Mouse (Mus musculus) stomach, embryonic 15.5 days (tissue): ENCODE data around the gene Nos3. TPM values are rescaled to one million over a fixed set of nuclear protein-coding genes. Genes with fewer than 3 reads are reported as not detected.

Source experiments
- ATAC-seq: fragments of 200-750 bp; cut with Nextera tagmentation; 2 replicates; pipeline ENCODE4 v1.8.0; 2017; ENCODE audit warnings: low read depth, moderate number of reproducible peaks, moderate TSS enrichment; ENCODE audit not compliant: insufficient read depth, low FRiP score
- H3K27ac ChIP-seq: fragments of 300-500 bp; sonication (generic); 2 replicates; pipeline ENCODE4 v1.5.1; 2015; ENCODE audit warnings: mild to moderate bottlenecking, inconsistent platforms
- H3K27me3 ChIP-seq: fragments of 300-500 bp; sonication (generic); replicated peaks from 2 replicates; pipeline ENCODE4 v1.6.1; 2015; ENCODE audit warnings: inconsistent platforms
- H3K36me3 ChIP-seq: fragments of 300-500 bp; sonication (generic); 2 replicates; pipeline ENCODE4 v1.6.1; 2015; ENCODE audit warnings: inconsistent platforms
- H3K4me1 ChIP-seq: fragments of 300-500 bp; sonication (generic); 2 replicates; pipeline ENCODE4 v1.6.1; 2015; ENCODE audit warnings: inconsistent platforms
- H3K4me2 ChIP-seq: fragments of 300-500 bp; sonication (generic); 2 replicates; pipeline ENCODE4 v1.6.1; 2015; ENCODE audit warnings: mild to moderate bottlenecking, inconsistent platforms
- H3K4me3 ChIP-seq: fragments of 300-500 bp; sonication (generic); replicated peaks from 2 replicates; pipeline ENCODE4 v1.5.1; 2015; ENCODE audit warnings: inconsistent platforms
- H3K9ac ChIP-seq: fragments of 300-500 bp; sonication (generic); 2 replicates; pipeline ENCODE4 v1.6.1; 2015; ENCODE audit warnings: inconsistent platforms
- H3K9me3 ChIP-seq: fragments of 300-500 bp; sonication (generic); 2 replicates; pipeline ENCODE4 v1.6.1; 2016; ENCODE audit warnings: inconsistent platforms
- WGBS: fragments of 180-500 bp; shearing (Covaris S2); methylation state at CpG from one replicate; pipeline ENCODE4 v1.1.7; 2015; 5-methylcytosine and 5-hydroxymethylcytosine counted together
- polyA plus RNA-seq: library from polyadenylated mRNA; unstranded; fragments of >200 nt; fragmentation: Nextera tagmentation; extraction: Ambion mirVana; gene quantifications from 2 replicates; pipeline ENCODE4 v1.2.1, GENCODE M21; 2015

Gene Nos3
- polyA plus RNA-seq, 1 experiment from 2014 or later, result 6.8 TPM

DNA sequence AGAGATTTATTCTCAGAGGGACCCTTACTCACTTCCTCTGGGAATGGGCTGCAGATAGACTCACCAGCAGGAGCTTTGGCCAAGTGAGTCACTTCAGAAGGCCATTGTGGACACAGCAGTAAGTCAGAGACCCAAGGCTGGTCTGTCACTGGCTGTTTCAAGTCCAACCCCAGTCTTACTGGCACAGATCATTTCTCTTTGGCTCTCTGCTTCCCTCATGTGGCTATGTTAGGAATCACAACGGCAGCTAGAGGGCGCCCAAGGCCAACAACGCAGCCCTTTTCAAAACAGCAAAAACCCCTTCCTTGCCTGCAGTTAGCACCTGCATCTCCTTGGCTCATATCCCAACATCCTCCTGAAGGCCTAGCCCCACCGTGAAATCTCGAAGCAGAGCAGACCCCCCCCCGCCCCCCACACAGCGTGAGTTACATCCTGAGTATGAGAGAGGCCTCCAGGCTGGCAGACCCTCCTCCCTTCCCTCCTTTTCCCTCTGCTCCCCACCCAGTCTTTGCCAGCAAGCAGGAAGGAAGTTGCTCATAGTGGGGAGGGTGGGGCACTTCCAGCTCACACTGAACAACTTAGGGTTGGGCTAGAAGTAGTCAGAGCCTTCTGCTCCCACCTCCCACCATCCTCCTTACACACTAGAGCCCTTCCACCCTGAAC lies 3.7 kb upstream of the Nos3 start:
- Histone ChIP-seq H3K27me3 (no peaks in the 10 kb centered on the region), H3K27ac (no peak overlapping the region), H3K9ac (no peak overlapping the region), H3K9me3 (no peaks in the 10 kb centered on the region), H3K36me3 (no peaks in the 10 kb centered on the region), H3K4me3 (no peak overlapping the region), H3K4me1 (no peaks in the 10 kb centered on the region), H3K4me2 (no peak overlapping the region)
- 0% methylated on average over 7 of the region's 7 CpGs for WGBS
- peak; percentile 51 for ATAC-seq

DNA sequence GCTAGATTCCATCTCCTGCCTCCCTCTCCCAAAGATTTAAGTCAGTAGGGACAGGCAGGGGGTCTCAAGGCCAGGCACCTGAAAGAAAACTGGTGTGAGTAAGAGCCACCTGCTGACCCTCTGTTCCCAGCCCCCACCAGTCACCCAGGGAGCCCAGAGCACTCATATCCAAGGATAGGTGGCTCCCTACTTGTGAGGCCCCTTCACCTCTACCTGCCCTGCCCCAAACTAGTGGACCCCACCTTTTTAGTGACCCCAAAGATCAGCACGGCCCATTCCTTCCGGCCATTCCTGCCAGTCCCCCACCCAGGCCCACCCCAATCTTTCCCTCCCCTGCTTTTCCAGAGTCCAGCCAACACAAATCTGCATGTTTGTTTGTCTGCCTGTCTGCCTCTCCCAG lies 1.1 kb upstream of the Nos3 start:
- no peak for ATAC-seq
- 70% methylated on average over 2 of the region's 2 CpGs for WGBS
- Histone ChIP-seq H3K9ac (no peak overlapping the region), H3K27me3 (no peaks in the 10 kb centered on the region), H3K9me3 (no peaks in the 10 kb centered on the region), H3K36me3 (no peaks in the 10 kb centered on the region), H3K4me3 (no peak overlapping the region), H3K27ac (no peak overlapping the region), H3K4me1 (no peaks in the 10 kb centered on the region), H3K4me2 (no peak overlapping the region)

DNA sequence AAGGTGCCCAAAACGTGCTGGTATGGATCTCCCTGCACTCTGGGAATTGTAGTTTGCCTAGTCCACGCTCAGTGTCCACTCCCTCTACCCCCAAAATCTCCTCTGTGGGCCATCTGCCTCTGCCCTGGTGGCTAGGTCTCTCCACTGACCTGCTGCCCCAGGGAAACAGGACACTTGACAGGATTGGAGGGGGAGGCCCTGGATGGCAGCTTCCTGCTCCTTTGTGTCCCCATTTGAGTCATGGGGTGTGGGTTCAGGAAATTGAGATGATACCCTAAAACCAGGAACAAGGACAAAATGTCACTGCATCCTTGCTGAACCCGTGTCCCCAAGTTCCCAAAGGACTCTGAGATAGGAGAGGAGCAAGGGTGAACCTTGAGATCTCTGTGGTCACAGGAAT lies 549 bp upstream of the Nos3 start:
- H3K27ac ChIP-seq, result no peak overlapping the region
- ATAC-seq, result no peak
- no peaks in the 10 kb centered on the region for H3K4me1 ChIP-seq
- no peaks in the 10 kb centered on the region for H3K36me3 ChIP-seq
- H3K27me3 ChIP-seq, result no peaks in the 10 kb centered on the region
- H3K9ac ChIP-seq, result no peak overlapping the region
- WGBS, result 58% methylated on average over 3 of the region's 3 CpGs
- no peaks in the 10 kb centered on the region for H3K9me3 ChIP-seq
- no peak overlapping the region for H3K4me3 ChIP-seq
- no peak overlapping the region for H3K4me2 ChIP-seq

DNA sequence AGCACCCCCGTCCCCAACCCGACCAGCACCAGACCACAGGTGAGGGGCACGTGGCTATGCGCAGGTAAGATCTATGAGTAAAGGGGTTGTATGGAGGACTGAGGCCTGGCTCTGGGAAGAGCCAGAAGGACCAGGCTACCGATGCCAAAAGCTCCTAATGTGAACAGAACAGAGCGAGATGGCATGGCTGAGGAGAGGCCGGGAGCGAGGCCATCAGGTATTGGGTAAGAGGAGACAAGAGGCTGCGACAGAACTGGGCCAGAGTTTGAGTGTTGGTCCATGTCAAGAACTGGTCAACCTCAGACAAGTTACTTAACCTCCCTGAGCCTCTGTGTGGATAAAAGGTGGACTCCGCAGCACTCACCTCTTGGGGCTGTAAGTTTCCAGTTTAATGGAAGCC lies 353 bp downstream of the Nos3 start:
- H3K36me3 ChIP-seq, result no peaks in the 10 kb centered on the region
- no peak overlapping the region for H3K9ac ChIP-seq
- H3K27me3 ChIP-seq, result no peaks in the 10 kb centered on the region
- WGBS, result 77% methylated on average over 10 of the region's 10 CpGs
- no peak overlapping the region for H3K4me2 ChIP-seq
- no peaks in the 10 kb centered on the region for H3K9me3 ChIP-seq
- H3K4me3 ChIP-seq, result peak overlapping the region; percentile 17; the same call in 1 of the 2 replicates
- no peak overlapping the region for H3K27ac ChIP-seq
- no peaks in the 10 kb centered on the region for H3K4me1 ChIP-seq
- ATAC-seq, result no peak

DNA sequence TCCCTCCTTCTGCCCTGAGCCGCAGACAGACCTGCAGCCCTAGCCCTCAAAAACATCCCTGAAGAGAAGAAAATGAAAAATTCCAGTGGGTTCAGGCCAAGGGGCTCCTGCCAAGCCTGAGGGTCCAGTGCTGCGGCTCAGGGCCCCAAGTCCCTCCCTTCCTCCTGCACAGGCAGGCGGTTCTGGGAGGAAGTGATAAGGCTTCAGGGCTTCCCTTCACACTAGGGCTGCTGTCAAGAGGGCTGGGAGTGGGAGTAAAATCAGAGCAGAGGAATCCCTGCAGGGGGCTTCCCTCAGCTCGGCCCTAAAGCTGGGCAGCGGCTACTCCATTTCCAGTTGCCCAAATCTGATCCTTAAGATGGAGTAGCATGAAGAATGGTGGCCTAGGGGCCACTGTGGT lies 918 bp downstream of the Nos3 start:
- no peak for ATAC-seq
- Histone ChIP-seq H3K4me1 (no peaks in the 10 kb centered on the region), H3K4me2 (no peak overlapping the region), H3K9ac (no peak overlapping the region), H3K36me3 (no peaks in the 10 kb centered on the region), H3K4me3 (no peak overlapping the region), H3K27me3 (no peaks in the 10 kb centered on the region), H3K9me3 (no peaks in the 10 kb centered on the region), H3K27ac (no peak overlapping the region)
- WGBS, result 31% methylated on average over 5 of the region's 5 CpGs

DNA sequence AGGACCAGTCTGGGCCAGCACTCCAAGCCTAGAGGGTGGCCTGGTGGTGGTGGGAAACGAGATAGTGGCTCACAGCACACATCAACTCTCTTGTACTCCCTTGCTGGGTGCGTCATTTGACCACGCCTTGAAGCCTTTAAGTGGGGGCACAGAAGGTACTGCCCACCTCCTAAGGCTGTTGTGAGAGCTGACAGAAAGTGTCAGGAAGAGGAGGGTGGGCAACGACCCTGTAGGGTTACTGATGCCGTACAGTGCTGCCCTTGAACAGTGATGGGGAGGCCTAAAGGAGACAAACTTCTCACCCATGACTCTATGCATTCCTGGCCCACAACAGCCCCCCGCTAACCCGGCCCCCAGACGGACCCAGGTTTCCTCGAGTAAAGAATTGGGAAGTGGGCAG lies 1.8 kb downstream of the Nos3 start:
- Histone ChIP-seq H3K4me1 (no peaks in the 10 kb centered on the region), H3K36me3 (no peaks in the 10 kb centered on the region), H3K4me3 (no peak overlapping the region), H3K9me3 (no peaks in the 10 kb centered on the region), H3K27ac (no peak overlapping the region), H3K27me3 (no peaks in the 10 kb centered on the region), H3K9ac (no peak overlapping the region), H3K4me2 (no peak overlapping the region)
- WGBS, result 76% methylated on average over 9 of the region's 9 CpGs
- no peak for ATAC-seq

DNA sequence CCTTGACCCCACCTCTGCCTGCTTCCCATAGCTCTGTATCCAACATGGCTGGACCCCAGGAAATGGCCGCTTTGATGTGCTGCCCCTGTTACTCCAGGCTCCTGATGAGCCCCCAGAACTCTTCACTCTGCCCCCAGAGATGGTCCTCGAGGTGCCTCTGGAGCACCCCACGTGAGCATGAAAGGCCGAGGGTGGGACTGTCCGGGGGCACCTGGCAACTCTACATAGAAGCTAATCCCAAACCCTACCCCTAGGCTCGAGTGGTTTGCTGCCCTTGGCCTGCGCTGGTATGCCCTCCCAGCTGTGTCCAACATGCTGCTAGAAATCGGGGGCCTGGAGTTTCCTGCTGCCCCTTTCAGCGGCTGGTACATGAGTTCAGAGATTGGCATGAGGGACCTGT lies 5.2 kb downstream of the Nos3 start:
- H3K9me3 ChIP-seq, result no peaks in the 10 kb centered on the region
- WGBS, result 88% methylated on average over 9 of the region's 9 CpGs
- no peaks in the 10 kb centered on the region for H3K27me3 ChIP-seq
- H3K9ac ChIP-seq, result no peak overlapping the region
- no peak overlapping the region for H3K4me3 ChIP-seq
- peak; percentile 47; the same call in 1 of the 2 replicates for ATAC-seq
- peaks cover 7% of the 10 kb centered on the region for H3K4me1 ChIP-seq
- no peak overlapping the region for H3K27ac ChIP-seq
- H3K36me3 ChIP-seq, result no peaks in the 10 kb centered on the region
- no peak overlapping the region for H3K4me2 ChIP-seq

DNA sequence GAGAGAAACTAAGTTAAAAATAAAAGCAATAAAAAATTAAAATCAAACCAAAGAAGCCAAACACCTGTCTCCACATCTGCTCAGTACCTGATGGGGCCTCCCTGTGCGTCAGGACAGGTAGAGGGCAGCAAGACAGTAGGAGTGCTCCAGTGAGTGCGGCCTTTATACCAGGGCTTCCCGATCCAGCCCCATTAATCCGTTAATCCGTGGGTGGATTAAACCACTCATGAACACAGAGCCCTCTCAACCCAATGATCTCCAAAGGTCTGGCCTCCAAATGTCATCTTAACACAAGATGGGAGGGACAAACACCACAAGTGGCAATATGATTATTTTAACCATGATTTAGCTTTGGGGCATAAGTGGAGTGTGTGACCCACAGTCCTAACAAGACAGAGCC lies 9.2 kb downstream of the Nos3 start:
- ATAC-seq, result no peak
- Histone ChIP-seq H3K27ac (0 out of 2 replicates have a peak overlapping the region, but pooled peaks have one; percentile 31), H3K27me3 (0 out of 2 replicates have a peak, but pooled peaks cover 3% of the 10 kb centered on the region), H3K4me1 (peaks cover 10% of the 10 kb centered on the region), H3K4me3 (no peak overlapping the region), H3K9me3 (no peaks in the 10 kb centered on the region), H3K9ac (no peak overlapping the region), H3K36me3 (no peaks in the 10 kb centered on the region), H3K4me2 (no peak overlapping the region; the same call in 1 of the 2 replicates)
- WGBS, result 73% methylated on average over 5 of the region's 5 CpGs

DNA sequence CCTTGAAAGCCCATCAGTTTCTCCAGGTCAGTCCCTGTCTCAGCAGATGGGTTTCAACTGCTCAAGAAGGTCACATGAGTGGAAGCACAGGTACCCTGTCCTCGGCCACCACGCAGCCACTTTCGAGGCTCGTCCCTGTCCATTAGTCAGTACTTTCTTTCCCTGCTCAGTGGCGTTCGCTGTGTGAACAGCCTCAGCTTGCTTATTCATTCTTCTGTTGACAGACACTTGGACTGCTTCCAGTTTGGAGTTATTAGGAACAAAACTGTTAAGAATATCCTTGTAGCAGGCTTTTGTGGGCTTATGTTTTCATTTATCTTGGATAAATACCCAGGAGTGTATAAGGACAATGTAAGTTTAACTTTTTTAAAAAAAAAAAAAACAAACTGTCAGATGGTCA lies 9.6 kb downstream of the Nos3 start:
- Histone ChIP-seq H3K27ac (0 out of 2 replicates have a peak overlapping the region, but pooled peaks have one; percentile 31), H3K9ac (no peak overlapping the region), H3K36me3 (no peaks in the 10 kb centered on the region), H3K4me3 (no peak overlapping the region), H3K4me2 (no peak overlapping the region; the same call in 1 of the 2 replicates), H3K4me1 (peaks cover 10% of the 10 kb centered on the region), H3K9me3 (no peaks in the 10 kb centered on the region), H3K27me3 (0 out of 2 replicates have a peak, but pooled peaks cover 3% of the 10 kb centered on the region)
- 27% methylated on average over 6 of the region's 6 CpGs for WGBS
- ATAC-seq, result no peak

DNA sequence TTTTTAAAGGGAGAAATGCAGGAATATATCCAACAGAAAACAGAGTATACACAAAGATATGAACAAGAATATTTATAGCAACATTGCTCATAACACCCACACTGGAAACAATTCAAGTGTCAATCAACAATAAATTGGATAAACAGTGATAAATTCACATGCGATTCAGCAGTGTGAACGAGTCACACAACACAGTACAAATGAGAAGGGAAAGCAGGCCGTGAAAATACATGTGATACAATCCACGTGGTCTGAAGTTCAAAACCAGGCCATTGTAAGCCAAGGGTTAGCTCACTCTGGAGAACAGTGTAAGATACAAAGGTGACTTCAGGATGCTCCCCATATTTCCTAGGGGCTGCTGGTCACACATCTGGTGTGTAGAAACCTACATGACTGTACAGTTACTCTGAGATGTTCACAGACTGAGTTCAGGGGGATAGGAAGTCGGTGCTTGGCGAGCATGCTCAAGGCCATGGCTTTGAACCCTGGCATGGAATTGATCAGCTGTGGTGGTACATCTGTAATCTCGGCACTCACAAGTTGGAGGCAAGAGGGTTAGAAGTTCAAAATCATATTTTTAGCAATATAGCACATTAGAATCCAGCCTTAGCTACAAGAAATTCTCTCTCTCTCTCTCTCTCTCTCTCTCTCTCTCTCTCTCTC lies 10.2 kb downstream of the Nos3 start:
- Histone ChIP-seq H3K9me3 (no peaks in the 10 kb centered on the region), H3K4me1 (peaks cover 10% of the 10 kb centered on the region), H3K27ac (no peak overlapping the region), H3K27me3 (0 out of 2 replicates have a peak, but pooled peaks cover 3% of the 10 kb centered on the region), H3K9ac (no peak overlapping the region), H3K4me3 (no peak overlapping the region), H3K36me3 (no peaks in the 10 kb centered on the region), H3K4me2 (no peak overlapping the region)
- 49% methylated on average over 7 of the region's 7 CpGs for WGBS
- ATAC-seq, result no peak

DNA sequence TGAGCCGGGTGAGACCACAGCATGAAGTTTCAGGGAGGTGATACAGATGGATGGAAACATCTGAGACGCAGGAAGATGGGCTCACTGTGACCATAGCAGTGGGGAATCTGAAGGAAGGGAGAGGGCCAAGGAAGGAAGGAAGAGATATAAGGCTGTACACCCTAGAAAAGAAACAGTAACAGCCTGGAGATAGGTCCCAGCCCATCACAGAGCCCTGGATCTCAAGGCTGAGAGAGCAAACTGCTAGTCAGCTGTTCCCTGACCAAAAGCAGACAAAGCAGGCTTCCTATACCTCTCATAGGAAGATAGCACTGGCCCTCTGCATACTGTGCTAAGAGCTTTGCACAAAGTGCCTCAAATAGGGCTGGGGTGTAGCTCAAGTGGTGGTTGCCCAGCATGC lies 14.1 kb downstream of the Nos3 start:
- Histone ChIP-seq H3K9ac (no peak overlapping the region), H3K4me2 (no peak overlapping the region), H3K36me3 (no peaks in the 10 kb centered on the region), H3K9me3 (no peaks in the 10 kb centered on the region), H3K4me3 (no peak overlapping the region), H3K27ac (no peak overlapping the region), H3K4me1 (peaks cover 15% of the 10 kb centered on the region), H3K27me3 (0 out of 2 replicates have a peak, but pooled peaks cover 3% of the 10 kb centered on the region)
- WGBS, result 85% methylated on average over 2 of the region's 2 CpGs
- ATAC-seq, result no peak

DNA sequence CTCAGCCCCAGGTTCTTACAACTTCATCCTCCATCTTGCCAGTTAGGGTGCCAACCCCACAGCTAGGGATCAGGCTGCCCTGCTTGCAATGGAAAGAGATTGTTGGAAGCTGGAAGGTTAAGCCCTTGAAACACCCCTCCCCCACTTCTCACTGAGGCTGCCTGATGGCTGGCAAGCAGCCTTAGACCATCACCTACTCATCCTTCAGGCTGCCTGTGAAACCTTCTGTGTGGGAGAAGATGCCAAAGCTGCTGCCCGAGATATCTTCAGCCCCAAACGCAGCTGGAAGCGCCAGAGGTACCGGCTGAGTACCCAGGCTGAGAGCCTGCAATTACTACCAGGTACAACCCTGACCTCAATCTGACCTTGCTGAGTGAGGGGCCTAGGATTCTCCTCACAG lies 14.9 kb downstream of the Nos3 start:
- Histone ChIP-seq H3K27ac (no peak overlapping the region), H3K4me2 (no peak overlapping the region), H3K4me1 (peaks cover 13% of the 10 kb centered on the region), H3K36me3 (no peaks in the 10 kb centered on the region), H3K4me3 (no peak overlapping the region), H3K9ac (no peak overlapping the region), H3K9me3 (no peaks in the 10 kb centered on the region), H3K27me3 (0 out of 2 replicates have a peak, but pooled peaks cover 3% of the 10 kb centered on the region)
- ATAC-seq, result no peak
- WGBS, result 57% methylated on average over 4 of the region's 4 CpGs
